In genomic region chr1:155831958-155832357, GRCm38 (mm10) we compare ENCODE assay signal across 15 mouse cellular contexts.
"Had no signal": no experiment of that assay in that cellular context is flagged by ENCODE, and none has a peak within 500 bp of the region (broad histone marks: within the 10 kb centered on the region; RNA-seq: fewer than 3 reads in every experiment).

No protein-coding gene starts in this region.

- H3K9ac ChIP-seq: liver, embryonic 15.5 days; liver, postnatal 0 days; lung, embryonic 15.5 days; midbrain, embryonic 12.5 days; neural tube, embryonic 12.5 days; stomach, embryonic 15.5 days had no signal

- H3K27me3 ChIP-seq: liver, embryonic 15.5 days; lung, embryonic 15.5 days; midbrain, embryonic 12.5 days; neural tube, embryonic 12.5 days; stomach, embryonic 15.5 days had no signal

- H3K27ac ChIP-seq: liver, embryonic 15.5 days; lung, embryonic 15.5 days; midbrain, embryonic 10.5 days; midbrain, embryonic 12.5 days; neural tube, embryonic 12.5 days; stomach, embryonic 15.5 days had no signal

- H3K9me3 ChIP-seq: liver, embryonic 15.5 days; lung, embryonic 15.5 days; midbrain, embryonic 10.5 days; midbrain, embryonic 12.5 days; neural tube, embryonic 12.5 days; stomach, embryonic 15.5 days had no signal

- H3K4me3 ChIP-seq: liver, embryonic 15.5 days; lung, embryonic 15.5 days; midbrain, embryonic 10.5 days; midbrain, embryonic 12.5 days; neural tube, embryonic 12.5 days; stomach, embryonic 15.5 days had no signal

- H3K36me3 ChIP-seq: liver, embryonic 15.5 days; lung, embryonic 15.5 days; midbrain, embryonic 10.5 days; midbrain, embryonic 12.5 days; neural tube, embryonic 12.5 days; stomach, embryonic 15.5 days had no signal

- DNase-seq: liver, postnatal 0 days; lung, adult 2 months; lung, postnatal 10 days; lung, postnatal 4 days; midbrain, embryonic 14.5 days; right cerebral cortex, postnatal 14 days; thymus, adult 18-20 months; thymus, postnatal 14 days; thymus, postnatal 36 days had no signal

- ATAC-seq: liver, postnatal 0 days had no signal

- H3K4me1 ChIP-seq: lung, embryonic 15.5 days; midbrain, embryonic 10.5 days; midbrain, embryonic 12.5 days; neural tube, embryonic 12.5 days; stomach, embryonic 15.5 days had no signal

- H3K4me2 ChIP-seq: liver, embryonic 15.5 days; lung, embryonic 15.5 days; midbrain, embryonic 12.5 days; neural tube, embryonic 12.5 days; stomach, embryonic 15.5 days had no signal
